In genomic region chr7:141446374-141446773, GRCm38 (mm10) we compare ENCODE assay signal across 9 mouse cellular contexts. TPM values are rescaled to one million over a fixed set of nuclear protein-coding genes. Genes with fewer than 3 reads are reported as not detected.
DNase-seq lines count a peak whose midpoint lies in the region; ATAC-seq and TF ChIP-seq lines count a peak whose summit lies in the region.
"Not testable (repeated sequence)": the region's sequence is repeated elsewhere in the genome, so short reads cannot be mapped to it uniquely, and the experiment has no call there.
"Had no signal": no experiment of that assay in that cellular context is flagged by ENCODE, and none has a peak within 500 bp of the region (broad histone marks: within the 10 kb centered on the region; RNA-seq: fewer than 3 reads in every experiment).

No protein-coding gene starts in this region.

- not testable (repeated sequence) for H3K9me3 ChIP-seq in embryonic facial prominence, embryonic 13.5 days; hindbrain, embryonic 10.5 days; kidney, embryonic 15.5 days (replicated peaks); liver, embryonic 15.5 days (replicated peaks); midbrain, embryonic 12.5 days; stomach, embryonic 14.5 days (ENCODE audit: control insufficient read depth, low read depth, low read length)

- peak overlapping the region; percentile 76 for H3K4me2 ChIP-seq in embryonic facial prominence, embryonic 13.5 days
- H3K4me2 ChIP-seq in kidney, embryonic 15.5 days = peak overlapping the region; percentile 57
- H3K4me2 ChIP-seq in liver, embryonic 15.5 days = peak overlapping the region; percentile 80
- peak overlapping the region; percentile 79; the same call in 1 of the 2 replicates for H3K4me2 ChIP-seq in midbrain, embryonic 12.5 days (replicated peaks)
- H3K4me2 ChIP-seq in stomach, embryonic 14.5 days (replicated peaks; ENCODE audit: low read depth, low read length) = peak overlapping the region; percentile 88

- H3K4me1 ChIP-seq in embryonic facial prominence, embryonic 13.5 days = peaks cover 46% of the 10 kb centered on the region
- H3K4me1 ChIP-seq in hindbrain, embryonic 10.5 days (replicated peaks) = peaks cover 46% of the 10 kb centered on the region
- peaks cover 51% of the 10 kb centered on the region for H3K4me1 ChIP-seq in kidney, embryonic 15.5 days
- peaks cover 83% of the 10 kb centered on the region for H3K4me1 ChIP-seq in liver, embryonic 15.5 days (replicated peaks)
- peaks cover 42% of the 10 kb centered on the region for H3K4me1 ChIP-seq in midbrain, embryonic 12.5 days
- H3K4me1 ChIP-seq in stomach, embryonic 14.5 days (ENCODE audit: control insufficient read depth, insufficient read depth, low read length) = peaks cover 27% of the 10 kb centered on the region

- H3K27me3 ChIP-seq in embryonic facial prominence, embryonic 13.5 days; hindbrain, embryonic 10.5 days (ENCODE audit: insufficient read depth, poor library complexity, severe bottlenecking); kidney, embryonic 15.5 days; liver, embryonic 15.5 days; midbrain, embryonic 12.5 days; stomach, embryonic 14.5 days (ENCODE audit: control insufficient read depth, insufficient read depth, low read length): not testable (repeated sequence)

- not testable (repeated sequence) for ATAC-seq in embryonic facial prominence, embryonic 13.5 days (ENCODE audit: insufficient number of reproducible peaks, insufficient read depth, low FRiP score, low TSS enrichment, low read depth); kidney, embryonic 15.5 days (replicated peaks; ENCODE audit: low FRiP score); liver, embryonic 15.5 days (ENCODE audit: insufficient read depth); midbrain, embryonic 12.5 days (ENCODE audit: low FRiP score, low read depth); stomach, embryonic 14.5 days (ENCODE audit: insufficient number of reproducible peaks, insufficient read depth, low FRiP score, low read depth)

- TF ChIP-seq CTCF in gastrocnemius, adult 2 months (IDR thresholded peaks at IDR 0.05) = not testable (repeated sequence)

- 83% methylated on average over 3 of the region's 3 CpGs for WGBS in embryonic facial prominence, embryonic 13.5 days
- WGBS in hindbrain, embryonic 10.5 days = 86% methylated on average over 3 of the region's 3 CpGs
- WGBS in kidney, embryonic 15.5 days = 84% methylated on average over 3 of the region's 3 CpGs
- WGBS in liver, embryonic 15.5 days (ENCODE audit: insufficient replicate concordance) = 70% methylated on average over 3 of the region's 3 CpGs
- 75% methylated on average over 3 of the region's 3 CpGs for WGBS in midbrain, embryonic 12.5 days
- 68% methylated on average over 3 of the region's 3 CpGs for WGBS in stomach, embryonic 14.5 days

- not testable (repeated sequence) for DNase-seq in gastrocnemius, adult 2 months; hindbrain, embryonic 10.5 days (ENCODE audit: low spot score)

- intact Hi-C loops in gastrocnemius, adult 2 months (cut with DNase I) = loop anchor here (10.0 kb wide), 1 partner anchor 222 kb away; the partner anchor contains the start of gene Phrf1

- not testable (repeated sequence) for H3K27ac ChIP-seq in embryonic facial prominence, embryonic 13.5 days; liver, embryonic 15.5 days (replicated peaks); midbrain, embryonic 12.5 days (replicated peaks); stomach, embryonic 14.5 days (ENCODE audit: low read length)
- H3K27ac ChIP-seq in gastrocnemius, adult 2 months = peak overlapping the region; percentile 98
- peak overlapping the region; percentile 96; the same call in 1 of the 2 replicates for H3K27ac ChIP-seq in hindbrain, embryonic 10.5 days
- H3K27ac ChIP-seq in kidney, embryonic 15.5 days = 0 out of 2 replicates have a peak overlapping the region, but pooled peaks have one; percentile 91

- not testable (repeated sequence) for H3K9ac ChIP-seq in embryonic facial prominence, embryonic 13.5 days; kidney, embryonic 15.5 days; midbrain, embryonic 12.5 days (replicated peaks); stomach, embryonic 14.5 days (replicated peaks; ENCODE audit: low read depth, low read length)
- 0 out of 2 replicates have a peak overlapping the region, but pooled peaks have one; percentile 80 for H3K9ac ChIP-seq in liver, embryonic 15.5 days

- H3K4me3 ChIP-seq in embryonic facial prominence, embryonic 13.5 days; midbrain, embryonic 12.5 days; stomach, embryonic 14.5 days (ENCODE audit: low read depth, low read length): not testable (repeated sequence)
- peak overlapping the region; percentile 99; the same call in 1 of the 2 replicates for H3K4me3 ChIP-seq in gastrocnemius, adult 2 months
- H3K4me3 ChIP-seq in hindbrain, embryonic 10.5 days = peak overlapping the region; percentile 67; the same call in 1 of the 2 replicates
- peak overlapping the region; percentile 79; the same call in 1 of the 2 replicates for H3K4me3 ChIP-seq in kidney, embryonic 15.5 days (replicated peaks)
- H3K4me3 ChIP-seq in liver, embryonic 15.5 days (replicated peaks) = peak overlapping the region; percentile 77

- H3K36me3 ChIP-seq in embryonic facial prominence, embryonic 13.5 days = peaks cover 34% of the 10 kb centered on the region
- H3K36me3 ChIP-seq in hindbrain, embryonic 10.5 days = peaks cover 44% of the 10 kb centered on the region
- H3K36me3 ChIP-seq in kidney, embryonic 15.5 days = peaks cover 34% of the 10 kb centered on the region
- H3K36me3 ChIP-seq in liver, embryonic 15.5 days (replicated peaks) = peaks cover 41% of the 10 kb centered on the region
- H3K36me3 ChIP-seq in midbrain, embryonic 12.5 days = peaks cover 34% of the 10 kb centered on the region
- peaks cover 27% of the 10 kb centered on the region for H3K36me3 ChIP-seq in stomach, embryonic 14.5 days (ENCODE audit: control insufficient read depth, insufficient read depth, low read length)

RNA-seq across cellular contexts. Expression of gene Rplp2, which starts 0.8 kb away (rescaled TPM):
- polyA plus RNA-seq in embryonic facial prominence, embryonic 13.5 days (2015; fragmentation: Nextera tagmentation; extraction: Ambion mirVana) = 1,344 and 1,500 TPM in 2 replicates
- 100 to 1,000 TPM; 567 to 623 TPM for total RNA-seq in gastrocnemius, adult 2 months (2021)
- polyA plus RNA-seq in hindbrain, embryonic 10.5 days (2016; fragmentation: Nextera tagmentation; extraction: Ambion mirVana) = 1,010 and 1,127 TPM in 2 replicates
- 1,339 and 1,510 TPM in 2 replicates for polyA plus RNA-seq in kidney, embryonic 15.5 days (2015; fragmentation: Nextera tagmentation; extraction: Ambion mirVana)
- 591 and 741 TPM in 2 replicates for polyA plus RNA-seq in liver, embryonic 15.5 days (2015; fragmentation: Nextera tagmentation; extraction: Ambion mirVana)
- polyA plus RNA-seq in midbrain, embryonic 12.5 days (2016; fragmentation: Nextera tagmentation; extraction: Ambion mirVana) = 884 and 899 TPM in 2 replicates
- polyA plus RNA-seq in stomach, embryonic 14.5 days (2014; fragmentation: Nextera tagmentation; extraction: Ambion mirVana) = 1,504 and 1,535 TPM in 2 replicates

RNA-seq across cellular contexts. Expression of gene Pidd1, which starts 2.5 kb away (rescaled TPM):
- 11.4 and 12.0 TPM in 2 replicates for polyA plus RNA-seq in embryonic facial prominence, embryonic 13.5 days (2015; fragmentation: Nextera tagmentation; extraction: Ambion mirVana)
- under 1 TPM; 0.08 to 0.20 TPM for total RNA-seq in gastrocnemius, adult 2 months (2021)
- polyA plus RNA-seq in hindbrain, embryonic 10.5 days (2016; fragmentation: Nextera tagmentation; extraction: Ambion mirVana) = 21.0 and 23.2 TPM in 2 replicates
- 10.5 and 12.6 TPM in 2 replicates for polyA plus RNA-seq in kidney, embryonic 15.5 days (2015; fragmentation: Nextera tagmentation; extraction: Ambion mirVana)
- 10.3 and 10.7 TPM in 2 replicates for polyA plus RNA-seq in liver, embryonic 15.5 days (2015; fragmentation: Nextera tagmentation; extraction: Ambion mirVana)
- 9.6 and 12.3 TPM in 2 replicates for polyA plus RNA-seq in midbrain, embryonic 12.5 days (2016; fragmentation: Nextera tagmentation; extraction: Ambion mirVana)
- polyA plus RNA-seq in stomach, embryonic 14.5 days (2014; fragmentation: Nextera tagmentation; extraction: Ambion mirVana) = 8.5 and 10.1 TPM in 2 replicates

RNA-seq across cellular contexts. Expression of gene Pnpla2, which starts 8.6 kb away (rescaled TPM):
- 13.4 and 13.5 TPM in 2 replicates for polyA plus RNA-seq in embryonic facial prominence, embryonic 13.5 days (2015; fragmentation: Nextera tagmentation; extraction: Ambion mirVana)
- total RNA-seq in gastrocnemius, adult 2 months (2021) = 100 to 1,000 TPM; 345 to 348 TPM
- polyA plus RNA-seq in hindbrain, embryonic 10.5 days (2016; fragmentation: Nextera tagmentation; extraction: Ambion mirVana) = 19.3 and 20.3 TPM in 2 replicates
- polyA plus RNA-seq in kidney, embryonic 15.5 days (2015; fragmentation: Nextera tagmentation; extraction: Ambion mirVana) = 36.3 and 41.7 TPM in 2 replicates
- polyA plus RNA-seq in liver, embryonic 15.5 days (2015; fragmentation: Nextera tagmentation; extraction: Ambion mirVana) = 13.9 and 15.3 TPM in 2 replicates
- 15.6 and 18.3 TPM in 2 replicates for polyA plus RNA-seq in midbrain, embryonic 12.5 days (2016; fragmentation: Nextera tagmentation; extraction: Ambion mirVana)
- polyA plus RNA-seq in stomach, embryonic 14.5 days (2014; fragmentation: Nextera tagmentation; extraction: Ambion mirVana) = 21.7 and 26.0 TPM in 2 replicates

RNA-seq across cellular contexts. Expression of gene Slc25a22, which starts 8.7 kb away (rescaled TPM):
- 32.4 and 35.3 TPM in 2 replicates for polyA plus RNA-seq in embryonic facial prominence, embryonic 13.5 days (2015; fragmentation: Nextera tagmentation; extraction: Ambion mirVana)
- 10 to 100 TPM; 18.6 to 26.1 TPM for total RNA-seq in gastrocnemius, adult 2 months (2021)
- polyA plus RNA-seq in hindbrain, embryonic 10.5 days (2016; fragmentation: Nextera tagmentation; extraction: Ambion mirVana) = 45.9 and 55.6 TPM in 2 replicates
- polyA plus RNA-seq in kidney, embryonic 15.5 days (2015; fragmentation: Nextera tagmentation; extraction: Ambion mirVana) = 27.6 and 34.0 TPM in 2 replicates
- 18.7 and 20.5 TPM in 2 replicates for polyA plus RNA-seq in liver, embryonic 15.5 days (2015; fragmentation: Nextera tagmentation; extraction: Ambion mirVana)
- 52.6 and 52.7 TPM in 2 replicates for polyA plus RNA-seq in midbrain, embryonic 12.5 days (2016; fragmentation: Nextera tagmentation; extraction: Ambion mirVana)
- 31.5 and 34.0 TPM in 2 replicates for polyA plus RNA-seq in stomach, embryonic 14.5 days (2014; fragmentation: Nextera tagmentation; extraction: Ambion mirVana)

RNA-seq across cellular contexts. Expression of gene Cracr2b, which starts 14.5 kb away (rescaled TPM):
- polyA plus RNA-seq in embryonic facial prominence, embryonic 13.5 days (2015; fragmentation: Nextera tagmentation; extraction: Ambion mirVana) = 11.5 and 12.7 TPM in 2 replicates
- 1 to 10 TPM; 6.1 to 6.3 TPM for total RNA-seq in gastrocnemius, adult 2 months (2021)
- polyA plus RNA-seq in hindbrain, embryonic 10.5 days (2016; fragmentation: Nextera tagmentation; extraction: Ambion mirVana) = 8.1 and 9.1 TPM in 2 replicates
- 19.3 and 22.0 TPM in 2 replicates for polyA plus RNA-seq in kidney, embryonic 15.5 days (2015; fragmentation: Nextera tagmentation; extraction: Ambion mirVana)
- 3.9 and 5.2 TPM in 2 replicates for polyA plus RNA-seq in liver, embryonic 15.5 days (2015; fragmentation: Nextera tagmentation; extraction: Ambion mirVana)
- 5.4 and 6.0 TPM in 2 replicates for polyA plus RNA-seq in midbrain, embryonic 12.5 days (2016; fragmentation: Nextera tagmentation; extraction: Ambion mirVana)
- polyA plus RNA-seq in stomach, embryonic 14.5 days (2014; fragmentation: Nextera tagmentation; extraction: Ambion mirVana) = 15.5 and 20.2 TPM in 2 replicates
- polyA plus RNA-seq: CD4-positive, CD25-positive, alpha-beta regulatory T cell, adult 4 months; inflammation-experienced regulatory T-cells, adult 6 months had no signal
